Mouse (Mus musculus) common myeloid progenitor, adult 5-6 weeks (primary cell): ENCODE measurements at regions not wholly inside any gene's neighbourhood (a gene's known extent, or its start where the extent isn't known, plus 50 kb on each side); places are given as distances from the start of the nearest gene placed in this dataset.

Experiments
- ATAC-seq: replicated peaks from 2 replicates; pipeline ENCODE4 v1.8.0; 2016; ENCODE audit warnings: low read depth, mild to moderate bottlenecking, moderate TSS enrichment, inconsistent platforms; ENCODE audit not compliant: poor library complexity, severe bottlenecking

DNA sequence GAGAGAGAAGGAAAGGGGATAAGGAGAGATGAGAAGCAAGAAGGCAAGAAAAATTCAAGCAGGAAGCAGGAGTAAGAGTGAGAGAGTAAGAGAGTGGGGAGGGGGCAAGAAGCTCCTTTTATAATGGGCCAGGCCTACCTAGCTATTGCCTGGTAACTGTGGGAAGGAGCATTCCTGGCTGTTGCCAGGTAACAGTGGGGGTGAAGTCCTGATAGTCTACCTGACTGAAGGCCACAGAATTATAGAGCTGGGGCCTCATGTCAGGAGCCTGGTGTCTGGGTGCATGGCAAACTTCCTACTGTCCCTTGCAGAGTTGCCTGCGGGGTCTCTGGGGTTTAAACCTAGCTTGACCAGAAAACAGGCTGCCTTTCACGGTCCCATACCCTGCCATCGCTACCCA is 107.0 kb upstream of the Prep start:
- ATAC-seq: no peak

DNA sequence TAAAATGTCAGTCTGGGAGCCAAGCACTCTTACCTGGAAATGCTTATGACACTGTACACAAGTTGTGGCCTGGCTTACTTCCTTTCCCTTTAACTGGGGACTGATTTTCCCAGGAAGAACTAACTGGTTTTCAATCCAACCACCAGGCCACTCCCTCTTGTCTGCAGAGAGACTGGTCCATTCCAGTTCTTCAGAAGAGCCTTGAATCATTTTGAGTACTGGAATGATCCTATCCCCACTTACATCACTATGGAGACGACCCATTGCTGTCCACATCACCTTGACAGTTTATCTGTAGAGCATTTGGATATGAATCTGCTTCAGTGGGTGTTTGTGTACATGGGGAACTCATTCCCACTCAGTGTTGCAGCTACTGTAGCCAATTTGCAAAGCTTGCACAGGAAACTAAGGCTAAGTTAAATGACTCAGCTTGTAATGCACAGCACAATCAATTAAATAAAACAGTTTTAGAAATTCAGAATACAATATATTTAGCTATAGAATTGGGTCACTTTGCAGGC is 121.7 kb upstream of the Prep start:
- no peak for ATAC-seq

DNA sequence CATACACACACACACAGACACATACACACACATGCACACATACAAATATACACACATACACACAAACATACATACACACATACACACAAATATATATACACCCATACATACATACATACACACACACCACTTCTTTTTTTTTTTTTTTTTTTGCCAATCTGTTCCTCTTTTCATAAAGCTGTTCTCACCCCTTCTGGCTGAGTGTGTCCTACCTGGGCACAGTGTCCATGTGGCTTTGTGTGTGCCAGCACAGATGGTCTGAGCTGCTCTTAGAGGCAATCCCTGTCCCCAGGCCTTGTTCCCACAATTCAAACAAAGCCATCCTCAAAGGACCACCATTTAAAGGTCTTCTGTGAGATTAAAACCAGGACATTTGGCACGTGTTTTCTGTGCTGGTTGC is 127.6 kb upstream of the Prep start:
- no peak for ATAC-seq

DNA sequence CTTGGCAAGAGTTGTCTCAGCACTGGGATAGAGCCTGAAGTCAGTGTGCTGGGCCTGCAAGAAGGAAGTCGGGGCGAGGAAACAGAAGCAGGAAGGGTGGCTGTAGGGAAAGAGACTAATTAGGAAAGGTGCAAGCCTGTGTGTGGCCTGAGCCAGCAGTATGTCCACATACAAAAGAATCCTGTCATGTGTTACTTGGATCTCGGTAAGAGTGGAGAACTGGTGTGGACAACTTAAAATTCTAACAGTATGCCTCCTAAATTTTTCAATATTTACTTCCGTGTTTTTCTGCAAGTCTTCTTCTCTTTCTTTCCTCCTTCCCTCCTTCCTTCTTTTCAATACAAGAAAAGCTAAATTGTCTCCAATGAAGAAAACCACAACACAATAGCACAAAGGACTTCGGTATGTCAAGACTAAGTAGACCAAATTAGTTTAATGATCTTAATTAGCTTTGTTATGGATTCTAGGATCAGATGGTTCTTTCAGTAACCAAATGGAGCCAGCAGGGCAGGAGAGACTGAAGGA is 130.0 kb upstream of the Prep start:
- no peak for ATAC-seq

DNA sequence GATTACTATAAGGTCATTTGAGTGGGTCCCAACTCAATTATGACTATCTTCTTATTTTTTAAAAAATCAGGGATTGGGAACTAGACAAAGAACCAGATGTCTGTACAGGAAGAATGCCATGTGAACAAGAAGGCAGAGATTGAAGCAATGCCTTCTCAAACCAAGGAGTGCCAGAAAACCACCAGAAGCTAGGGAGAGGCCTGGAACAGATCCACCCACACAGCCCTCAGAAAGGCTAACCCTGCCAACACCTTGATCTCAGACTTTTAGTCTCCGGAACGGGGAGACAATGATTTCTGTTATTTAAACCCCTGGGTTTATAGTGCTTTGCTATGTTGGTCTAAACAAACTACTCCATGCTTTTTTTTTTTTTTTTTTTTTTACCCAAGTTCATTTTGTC is 136.2 kb upstream of the Prep start:
- no peak for ATAC-seq

DNA sequence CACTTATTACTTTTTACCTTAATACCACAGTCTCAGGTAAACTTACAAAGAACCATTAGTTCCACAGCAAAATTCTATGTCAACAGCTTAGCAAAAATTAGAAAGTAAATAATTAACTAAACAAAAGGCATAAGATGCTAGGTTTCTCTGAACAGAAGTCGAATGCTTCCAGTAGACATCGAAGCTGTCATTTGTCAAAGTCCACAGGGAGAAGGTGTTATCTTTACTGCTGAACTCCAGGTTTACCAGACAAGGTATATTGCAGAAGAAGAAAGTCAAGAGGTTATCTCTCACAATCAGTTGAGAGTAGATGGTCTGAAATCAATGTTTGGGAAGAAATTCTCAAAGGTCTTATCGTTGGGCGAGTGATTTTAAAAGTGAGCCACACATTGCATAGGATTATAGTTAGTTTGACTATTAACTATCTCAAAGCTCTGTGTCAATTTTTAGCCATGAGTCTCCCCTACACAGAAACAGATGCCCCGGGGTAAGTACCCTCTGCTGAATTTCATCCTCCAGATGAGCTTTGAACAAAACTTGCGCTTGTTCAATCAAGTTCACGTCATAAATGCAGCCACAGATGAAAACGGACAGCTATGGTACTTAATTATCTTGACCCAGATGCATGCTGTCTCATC is 153.1 kb upstream of the Prep start:
- no peak for ATAC-seq

DNA sequence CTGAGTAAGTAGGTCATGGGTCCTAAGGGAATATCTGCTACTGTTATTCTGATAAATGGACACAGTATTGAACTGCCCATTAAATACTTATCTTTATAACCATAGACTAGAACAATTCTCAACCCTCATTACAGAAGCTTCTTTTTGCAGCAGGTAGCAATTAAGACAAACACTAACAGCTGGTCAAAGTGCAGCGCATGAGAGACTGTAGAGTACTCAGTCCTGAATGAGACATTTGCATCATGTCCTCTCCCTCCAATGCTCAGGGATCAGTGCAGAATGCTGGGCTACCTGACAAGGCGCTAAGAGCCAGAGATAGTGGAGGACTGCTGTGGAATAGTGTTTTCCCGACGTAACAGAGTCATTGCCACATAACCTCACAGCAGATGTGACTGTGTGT is 162.5 kb upstream of the Prep start:
- no peak for ATAC-seq

DNA sequence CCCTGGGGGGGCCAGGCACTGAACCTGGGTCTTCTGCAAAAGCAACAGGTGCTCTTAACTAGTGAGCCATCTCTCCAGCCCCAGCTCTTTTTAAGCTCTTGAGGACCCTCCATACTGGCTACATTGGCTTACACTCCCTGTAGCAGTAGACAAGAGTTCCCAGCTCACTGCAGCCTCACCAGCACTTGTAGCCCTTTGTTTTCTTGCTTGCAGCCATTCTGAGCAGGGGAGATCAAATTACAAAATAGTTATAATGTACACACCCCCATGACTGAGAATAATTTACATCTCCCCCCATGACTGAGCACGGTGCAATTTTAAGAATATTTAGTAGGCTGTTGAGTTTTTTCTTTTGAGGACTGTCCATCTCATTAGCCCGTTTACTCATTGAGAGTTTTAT is 165.8 kb upstream of the Prep start:
- ATAC-seq: no peak

DNA sequence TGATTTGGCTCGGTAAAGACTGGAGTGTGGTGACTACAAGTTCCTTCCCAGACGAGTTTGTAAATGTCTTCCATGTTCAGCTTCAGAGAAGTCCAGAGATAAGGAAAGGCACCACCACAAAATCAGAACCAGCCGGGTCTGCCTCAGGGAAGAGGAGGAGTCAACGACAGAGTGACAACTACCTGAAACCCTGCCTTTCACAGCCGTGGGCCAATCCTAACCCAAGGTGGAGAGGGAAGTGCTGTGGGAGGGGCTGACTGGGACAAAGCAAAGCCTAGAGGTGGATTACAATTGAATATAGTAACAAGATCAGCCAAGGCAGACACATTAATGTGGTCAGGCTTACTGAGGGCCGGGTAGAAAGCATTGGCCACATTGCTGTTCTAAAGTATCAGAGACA is 174.9 kb upstream of the Prep start:
- no peak for ATAC-seq

DNA sequence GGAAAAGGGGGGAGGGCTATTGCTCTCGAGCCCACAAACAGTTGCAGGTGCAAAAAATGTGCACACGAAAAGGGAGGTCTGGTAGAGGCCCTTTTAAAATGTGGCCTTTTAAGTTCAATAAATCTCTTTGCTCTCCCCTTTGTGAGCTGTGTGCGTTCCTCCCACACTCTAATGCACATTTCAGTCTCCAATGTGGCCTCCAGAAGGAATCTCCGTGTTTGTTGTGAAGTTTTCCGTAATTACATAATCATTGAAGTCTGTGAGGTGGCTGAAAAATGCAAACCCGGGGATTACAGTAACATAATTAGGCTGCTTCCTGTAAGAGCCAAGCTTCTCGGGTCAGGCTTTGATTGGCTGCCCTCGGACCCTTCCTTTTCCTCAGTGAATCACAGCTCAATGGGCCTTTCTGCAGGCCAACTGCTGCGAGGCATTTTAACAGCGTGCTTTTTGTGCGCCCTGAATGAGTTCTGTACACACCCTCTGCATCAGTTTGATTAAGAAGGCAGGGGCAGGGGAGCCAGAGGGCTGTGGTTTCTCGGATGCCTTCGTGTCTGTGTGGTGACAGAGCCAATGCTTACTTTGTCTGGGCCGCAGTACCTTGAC is 179.8 kb upstream of the Prep start:
- no peak for ATAC-seq

DNA sequence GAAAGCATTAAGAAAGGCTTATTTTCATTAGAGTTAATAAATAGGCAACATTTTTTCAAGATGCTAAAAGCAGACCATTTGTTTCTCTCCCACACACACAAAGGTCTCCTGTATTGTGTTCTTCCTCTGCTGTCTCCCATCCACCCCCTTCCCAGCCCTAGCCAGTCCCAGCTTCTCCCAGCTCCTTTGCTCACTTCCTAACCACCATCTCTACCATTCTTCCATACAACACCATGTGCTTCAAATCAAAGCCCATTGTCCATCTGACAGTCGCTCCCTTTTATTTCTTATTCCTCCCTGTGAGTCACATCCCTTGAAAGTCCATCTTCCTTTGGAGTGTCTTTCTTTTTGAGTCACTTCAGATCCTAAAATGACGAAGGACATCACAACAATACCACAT is 185.0 kb upstream of the Prep start:
- ATAC-seq: no peak

DNA sequence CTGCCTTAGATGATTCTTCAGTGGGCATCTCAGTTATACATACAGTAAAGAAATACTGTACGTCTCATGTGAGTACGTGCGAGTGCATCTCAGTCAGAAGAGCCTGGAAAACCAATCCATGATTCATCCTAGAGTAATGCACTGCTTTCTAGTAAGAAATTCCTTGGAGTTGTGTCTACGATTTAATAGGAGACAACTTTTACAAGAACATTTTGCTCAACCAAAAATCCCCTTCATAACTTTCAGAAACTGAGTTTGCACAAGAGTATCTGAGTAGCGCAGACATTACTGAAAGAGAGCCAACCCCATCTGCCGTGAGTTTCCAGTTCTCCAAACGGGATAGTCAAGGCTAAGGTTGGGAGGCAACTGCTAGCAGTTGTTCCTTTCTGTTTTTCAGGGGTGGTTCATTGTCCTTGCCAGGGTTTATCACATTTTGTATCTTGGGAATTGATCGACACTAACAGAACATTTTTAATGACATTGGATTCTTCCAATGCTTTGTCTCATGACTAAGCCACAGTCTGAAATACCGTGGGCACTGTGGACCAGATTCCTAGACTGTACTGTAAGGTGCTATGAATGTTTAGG is 189.8 kb upstream of the Prep start:
- no peak for ATAC-seq

DNA sequence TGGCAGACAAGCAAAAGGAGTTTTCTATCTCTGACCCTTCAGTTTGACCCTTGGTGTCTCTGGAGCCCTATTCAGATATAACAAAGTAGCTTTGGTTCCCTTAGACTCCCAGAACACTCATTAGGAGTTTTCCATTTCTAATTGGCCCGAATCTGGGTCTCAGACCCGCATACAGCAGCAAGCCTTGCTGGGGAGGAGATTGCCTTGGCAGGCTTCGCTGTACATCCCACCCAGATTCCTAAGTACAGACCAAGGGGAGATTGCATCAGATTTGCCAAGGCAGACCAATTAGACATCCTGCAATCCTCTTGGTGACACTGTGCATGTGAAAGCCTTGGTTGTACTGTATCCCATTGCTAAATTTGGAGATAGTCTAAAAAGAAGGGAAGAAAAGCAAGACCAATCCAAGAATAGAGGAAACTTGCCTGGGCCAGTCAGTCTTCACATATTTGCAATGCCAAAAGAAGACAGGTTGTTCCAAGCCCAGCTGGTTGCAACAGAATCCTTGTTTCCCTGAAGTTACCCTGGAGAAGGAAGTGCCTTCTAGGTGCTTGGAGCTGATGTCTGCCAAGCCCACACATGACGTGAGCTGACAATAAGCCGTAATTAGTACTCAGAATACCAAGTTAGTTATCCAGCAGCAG is 193.2 kb upstream of the Prep start:
- no peak for ATAC-seq

DNA sequence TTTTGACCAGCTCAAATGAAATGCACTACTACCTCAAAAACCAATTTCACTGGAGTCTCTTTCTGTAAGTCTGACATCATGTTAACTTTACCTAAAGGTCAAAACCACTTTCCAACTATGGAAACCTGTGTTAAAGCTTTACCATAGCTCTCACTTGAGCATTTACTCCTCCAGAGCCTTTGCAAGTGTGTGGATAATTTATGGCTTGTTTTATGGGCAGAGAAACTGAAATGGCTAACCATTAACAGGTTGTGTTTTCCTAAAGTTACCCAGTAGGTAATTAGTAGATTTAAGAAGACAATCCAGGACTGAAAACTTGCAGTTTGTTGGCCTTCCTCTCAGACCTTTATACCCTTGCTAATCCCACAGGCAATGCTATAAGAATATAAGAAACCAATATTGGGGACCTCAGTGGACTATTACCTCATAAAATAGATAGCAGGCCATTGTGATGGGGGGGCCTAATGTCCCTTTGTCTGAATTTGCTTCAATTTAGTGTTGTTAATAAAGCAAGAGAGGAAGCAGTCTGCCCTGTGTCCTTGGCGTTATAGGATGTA is 202.7 kb upstream of the Prep start:
- ATAC-seq: no peak

DNA sequence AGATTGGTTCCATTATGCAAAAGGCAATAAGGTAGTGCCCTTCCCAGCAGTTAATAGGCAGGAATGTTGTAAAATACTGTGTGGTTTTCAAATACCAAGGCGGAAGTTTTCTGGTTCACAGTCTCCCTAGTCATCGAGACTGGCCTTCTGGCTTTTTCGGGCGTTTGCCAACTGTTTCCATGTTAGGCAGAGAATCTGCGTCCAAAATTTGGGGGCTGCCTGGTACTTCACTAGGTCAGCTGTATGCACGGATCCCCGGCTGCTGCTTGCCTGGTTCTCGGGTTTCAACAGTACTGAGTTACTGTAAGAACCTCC is 204.7 kb upstream of the Prep start:
- no peak for ATAC-seq

DNA sequence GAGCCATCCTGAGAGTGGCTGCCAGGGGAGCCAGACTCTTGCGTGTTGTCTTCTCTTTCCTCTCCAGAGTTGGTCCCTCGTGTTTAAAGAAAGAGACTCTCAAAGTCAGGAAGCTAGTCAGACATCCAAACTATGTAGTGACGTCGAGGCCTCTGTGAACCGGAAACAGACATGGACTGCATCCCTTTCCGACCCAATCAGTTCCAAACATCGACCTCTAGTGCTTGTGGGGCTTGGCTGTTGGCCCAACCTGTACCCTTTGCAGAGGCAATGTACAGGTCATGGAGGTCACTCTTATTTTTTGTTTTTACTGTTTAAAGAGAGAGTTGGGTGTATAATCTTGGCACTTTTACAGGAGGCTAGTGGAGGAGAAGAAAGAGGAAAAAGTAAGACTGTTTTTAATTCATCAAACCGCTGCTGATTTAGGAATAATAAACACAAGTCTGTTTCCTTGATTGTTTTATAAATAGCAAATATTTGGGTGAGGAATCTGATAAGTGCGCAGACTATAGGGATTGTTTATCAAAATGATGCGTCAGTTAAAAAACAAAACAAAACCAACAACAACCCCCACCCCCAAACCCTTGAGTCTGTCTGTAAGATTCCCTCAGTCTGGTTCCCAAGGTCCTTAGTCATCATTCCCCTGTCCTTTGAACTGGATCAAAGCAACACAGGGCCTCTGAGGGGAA is 205.2 kb upstream of the Prep start:
- ATAC-seq: no peak

DNA sequence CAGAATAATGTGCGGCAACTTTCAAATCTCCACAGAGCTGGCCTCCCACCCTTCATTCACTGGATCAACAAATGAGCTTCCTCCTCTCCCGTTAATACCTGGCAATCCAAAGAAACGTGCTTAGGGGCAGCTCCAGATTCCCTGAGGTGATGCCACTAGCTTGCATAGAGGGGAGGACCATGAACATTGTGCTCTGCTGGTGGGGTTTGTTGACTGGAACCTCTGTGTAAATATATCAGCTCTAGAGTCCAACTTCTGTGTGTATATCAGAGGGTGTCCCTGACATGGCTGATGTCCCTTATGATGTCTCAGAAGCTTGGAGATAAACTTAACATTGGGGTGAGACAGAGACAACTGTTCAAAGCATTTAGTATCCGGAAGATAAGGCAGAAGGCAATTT is 209.6 kb upstream of the Prep start:
- no peak for ATAC-seq

DNA sequence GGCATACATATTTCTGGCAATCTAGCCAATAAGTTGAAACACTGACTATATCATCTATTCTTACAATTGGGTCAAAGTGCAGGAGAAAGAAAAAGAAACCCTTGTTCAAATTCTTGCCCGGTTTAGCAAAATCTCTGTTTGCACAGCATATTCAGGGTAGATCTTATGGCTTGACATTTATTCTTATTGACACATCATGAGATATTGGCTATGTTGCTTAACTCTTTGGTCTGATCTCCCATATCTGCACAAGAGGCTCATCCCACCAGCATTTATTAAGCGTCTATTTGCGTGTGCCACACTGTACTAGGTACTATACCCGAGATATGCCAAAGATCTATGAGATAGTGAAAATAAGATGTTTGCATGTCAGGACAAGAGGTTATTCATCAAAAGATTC is 212.9 kb upstream of the Prep start:
- no peak for ATAC-seq

DNA sequence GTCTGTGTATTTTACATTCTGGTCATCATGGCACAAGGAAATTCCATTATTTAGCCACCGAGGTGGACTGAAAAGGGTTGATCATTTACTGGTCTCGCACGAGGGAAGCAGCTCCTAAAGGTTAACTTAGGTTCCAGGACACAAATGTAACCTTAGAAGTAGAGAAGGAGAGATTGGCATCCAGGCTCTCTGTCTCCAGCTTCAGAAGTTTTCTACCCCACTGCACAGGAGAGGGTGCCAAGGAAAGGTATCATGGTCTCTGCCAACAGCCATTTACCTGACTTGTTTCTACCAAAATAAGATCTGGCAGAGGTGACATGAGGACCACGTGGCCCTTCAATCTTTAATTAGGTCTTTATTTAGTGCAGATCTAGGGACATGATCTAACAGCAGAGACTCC is 218.0 kb upstream of the Prep start:
- no peak for ATAC-seq

DNA sequence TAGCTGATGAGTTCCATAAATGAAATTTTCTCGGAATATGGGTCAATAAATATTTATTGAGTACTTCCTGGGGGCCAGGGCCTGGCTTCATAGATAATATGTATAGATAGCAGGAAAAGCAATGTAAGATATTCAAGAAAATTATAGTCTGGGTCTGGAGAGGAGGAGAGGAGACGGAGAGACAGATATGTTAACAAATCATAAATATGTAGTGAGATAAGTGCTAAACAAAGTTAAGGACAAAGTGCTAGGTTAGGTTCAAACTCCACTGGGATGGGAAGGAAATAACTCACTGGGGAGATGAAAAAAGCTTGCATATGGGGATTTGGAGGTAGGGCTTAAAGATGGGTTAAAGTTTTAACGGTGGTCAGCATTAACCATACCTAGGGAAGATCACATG is 220.2 kb upstream of the Prep start:
- no peak for ATAC-seq

DNA sequence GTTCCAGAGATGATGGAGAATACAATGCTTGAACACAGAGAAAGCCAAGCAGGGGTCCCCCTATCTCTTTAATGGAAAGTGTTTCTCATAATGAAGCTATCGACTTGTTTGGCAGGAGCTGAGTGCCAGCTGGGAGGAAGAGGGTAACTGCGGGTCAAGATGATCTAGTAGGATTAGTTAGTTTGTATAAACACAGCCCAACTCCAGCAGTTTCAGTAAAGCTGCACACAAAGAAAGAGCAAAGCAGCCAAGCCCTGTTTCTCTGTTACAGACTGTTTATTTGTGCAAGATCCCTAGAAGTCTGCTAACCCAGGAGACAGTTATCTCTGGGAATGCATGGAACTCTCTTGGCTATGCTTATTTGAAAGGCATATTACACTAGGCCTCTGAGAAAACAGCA is 220.9 kb upstream of the Prep start:
- no peak for ATAC-seq
